Mouse (Mus musculus) forebrain, embryonic 15.5 days (tissue): ENCODE data around the gene Dazl. TPM values are rescaled to one million over a fixed set of nuclear protein-coding genes. Genes with fewer than 3 reads are reported as not detected.
"Not testable (repeated sequence)": the region's sequence is repeated elsewhere in the genome, so short reads cannot be mapped to it uniquely, and the experiment has no call there.

ENCODE experiments used
- ATAC-seq: fragments of 200-750 bp; cut with Nextera tagmentation; replicated peaks from 2 replicates; pipeline ENCODE4 v1.8.0; 2017; ENCODE audit warnings: mild to moderate bottlenecking, moderate TSS enrichment, moderate library complexity
- H3K27ac ChIP-seq: fragments of 300-500 bp; sonication (generic); replicated peaks from 2 replicates; pipeline ENCODE4 v1.5.1; 2015; ENCODE audit warnings: mild to moderate bottlenecking, inconsistent platforms
- H3K27me3 ChIP-seq: fragments of 300-500 bp; sonication (generic); 2 replicates; pipeline ENCODE4 v1.6.1; 2015; ENCODE audit warnings: inconsistent platforms
- H3K36me3 ChIP-seq: fragments of 300-500 bp; sonication (generic); 2 replicates; pipeline ENCODE4 v1.6.1; 2015; ENCODE audit warnings: mild to moderate bottlenecking, inconsistent platforms
- H3K4me1 ChIP-seq: fragments of 300-500 bp; sonication (generic); 2 replicates; pipeline ENCODE4 v1.6.1; 2015; ENCODE audit warnings: inconsistent platforms
- H3K4me2 ChIP-seq: fragments of 300-500 bp; sonication (generic); replicated peaks from 2 replicates; pipeline ENCODE4 v1.6.1; 2015; ENCODE audit warnings: mild to moderate bottlenecking, inconsistent platforms
- H3K4me3 ChIP-seq: fragments of 300-500 bp; sonication (generic); 2 replicates; pipeline ENCODE4 v1.5.1; 2015; ENCODE audit warnings: mild to moderate bottlenecking, inconsistent platforms
- H3K9ac ChIP-seq: fragments of 300-500 bp; sonication (generic); replicated peaks from 2 replicates; pipeline ENCODE4 v1.6.1; 2015; ENCODE audit warnings: mild to moderate bottlenecking, inconsistent platforms
- H3K9me3 ChIP-seq: fragments of 300-500 bp; sonication (generic); 2 replicates; pipeline ENCODE4 v1.6.1; 2016; ENCODE audit warnings: inconsistent platforms
- WGBS: fragments of 180-500 bp; shearing (Covaris S2); methylation state at CpG from one replicate; pipeline ENCODE4 v1.1.7; 2015; ENCODE audit warnings: mixed read lengths; 5-methylcytosine and 5-hydroxymethylcytosine counted together
- polyA plus RNA-seq: library from polyadenylated mRNA; unstranded; fragments of >200 nt; fragmentation: Nextera tagmentation; extraction: Ambion mirVana; gene quantifications from 2 replicates; pipeline ENCODE4 v1.2.1, GENCODE M21; 2015

Gene Dazl
- polyA plus RNA-seq, 1 experiment from 2014 or later: 0.84 TPM

DNA sequence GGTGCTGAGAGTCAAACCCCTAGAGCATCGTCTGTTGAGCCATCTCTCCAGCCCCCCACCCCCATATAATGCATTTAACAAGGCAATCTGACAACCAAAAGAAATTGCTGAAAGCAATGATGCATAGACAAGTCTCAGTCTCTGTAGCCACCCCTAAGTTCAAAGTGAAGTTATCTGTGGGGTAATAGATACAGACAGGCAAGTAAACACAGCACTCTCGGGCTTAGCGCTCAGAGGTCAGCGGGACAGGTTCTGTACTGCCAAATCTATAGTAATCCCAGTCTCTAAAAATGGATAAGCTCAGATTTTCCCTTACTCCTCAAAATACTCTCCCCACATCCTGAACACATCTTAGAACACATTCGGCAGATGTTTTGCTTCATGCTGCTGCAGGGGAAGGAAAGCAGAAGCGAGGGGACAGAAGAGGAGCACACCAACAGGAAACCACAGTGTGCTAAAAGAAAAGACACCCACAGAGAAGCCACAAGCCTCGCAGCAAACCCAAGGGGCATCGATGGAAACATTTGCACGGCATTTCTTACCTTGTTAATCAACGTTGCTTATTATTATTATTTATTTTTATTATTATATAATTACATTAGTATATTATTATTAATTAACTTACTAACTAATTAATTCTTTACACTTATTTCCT, 16.8 kb upstream of the Dazl start:
- no peak for ATAC-seq

DNA sequence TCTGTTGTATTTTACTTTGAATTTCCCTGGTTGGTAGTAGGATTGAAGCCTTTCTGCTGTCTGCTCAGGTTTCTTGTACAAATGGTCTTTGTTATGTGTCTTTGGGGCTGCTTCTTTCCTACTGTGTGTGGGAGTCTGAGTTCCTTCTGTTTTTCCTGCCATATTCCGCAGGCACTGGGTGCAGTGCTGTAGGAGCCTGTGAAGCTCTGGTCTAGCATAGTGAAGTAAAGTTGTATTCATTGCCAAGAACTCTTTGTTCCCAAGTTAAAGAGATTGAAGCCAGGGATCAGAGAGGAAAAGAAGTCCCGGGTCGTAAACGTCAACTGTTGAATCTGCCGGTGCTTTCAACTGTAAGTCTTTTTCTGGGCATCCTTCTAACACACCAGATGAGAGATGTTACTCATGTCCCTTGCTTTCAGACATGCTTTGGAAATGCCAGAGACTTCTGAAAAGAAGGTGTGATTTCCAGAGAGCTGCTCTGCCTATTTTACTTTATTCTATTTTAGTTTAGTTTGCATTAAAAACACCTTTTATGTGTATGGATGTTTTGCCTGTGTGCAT, 16.2 kb upstream of the Dazl start:
- H3K9ac ChIP-seq: no peak overlapping the region
- no peak for ATAC-seq
- 63% methylated on average over 5 of the region's 5 CpGs for WGBS

More for the DNA sequence above, 16.8 kb upstream of the Dazl start:
- no peaks in the 10 kb centered on the region for H3K27me3 ChIP-seq
- H3K9ac ChIP-seq: no peak overlapping the region
- H3K4me1 ChIP-seq: no peaks in the 10 kb centered on the region
- no peaks in the 10 kb centered on the region for H3K9me3 ChIP-seq
- no peak overlapping the region for H3K4me3 ChIP-seq
- no peak overlapping the region for H3K4me2 ChIP-seq
- no peaks in the 10 kb centered on the region for H3K36me3 ChIP-seq
- WGBS: 79% methylated on average over 10 of the region's 10 CpGs
- no peak overlapping the region for H3K27ac ChIP-seq

DNA sequence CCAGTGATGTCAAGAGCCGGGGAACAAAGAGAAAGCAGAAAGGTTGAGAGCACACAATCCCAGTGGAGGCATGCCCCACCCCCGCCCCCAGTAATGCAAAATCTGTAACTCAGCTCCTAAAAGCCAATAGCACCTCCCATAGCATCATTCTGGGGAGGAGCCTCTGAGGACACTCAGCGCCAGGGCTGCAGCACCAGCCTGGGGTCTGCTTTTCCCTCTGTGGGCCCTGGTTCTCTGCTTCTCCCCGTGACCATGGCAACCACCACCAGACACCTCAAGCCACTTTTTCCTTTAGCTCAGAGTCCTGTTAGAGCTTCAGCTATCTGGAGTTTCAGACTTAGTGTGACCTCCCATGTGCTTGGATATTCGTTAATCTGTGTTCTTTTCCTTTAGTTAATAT, 15.4 kb upstream of the Dazl start:
- H3K27ac ChIP-seq: no peak overlapping the region
- no peak for ATAC-seq
- H3K9ac ChIP-seq: no peak overlapping the region
- WGBS: 74% methylated on average over 5 of the region's 5 CpGs
- H3K4me1 ChIP-seq: no peaks in the 10 kb centered on the region
- no peaks in the 10 kb centered on the region for H3K27me3 ChIP-seq
- H3K4me2 ChIP-seq: no peak overlapping the region
- no peaks in the 10 kb centered on the region for H3K9me3 ChIP-seq
- H3K4me3 ChIP-seq: no peak overlapping the region
- H3K36me3 ChIP-seq: no peaks in the 10 kb centered on the region

More for the DNA sequence above, 16.2 kb upstream of the Dazl start:
- Histone ChIP-seq H3K36me3 (no peaks in the 10 kb centered on the region), H3K9me3 (no peaks in the 10 kb centered on the region), H3K27ac (no peak overlapping the region), H3K4me2 (no peak overlapping the region), H3K4me1 (no peaks in the 10 kb centered on the region), H3K27me3 (no peaks in the 10 kb centered on the region), H3K4me3 (no peak overlapping the region)

DNA sequence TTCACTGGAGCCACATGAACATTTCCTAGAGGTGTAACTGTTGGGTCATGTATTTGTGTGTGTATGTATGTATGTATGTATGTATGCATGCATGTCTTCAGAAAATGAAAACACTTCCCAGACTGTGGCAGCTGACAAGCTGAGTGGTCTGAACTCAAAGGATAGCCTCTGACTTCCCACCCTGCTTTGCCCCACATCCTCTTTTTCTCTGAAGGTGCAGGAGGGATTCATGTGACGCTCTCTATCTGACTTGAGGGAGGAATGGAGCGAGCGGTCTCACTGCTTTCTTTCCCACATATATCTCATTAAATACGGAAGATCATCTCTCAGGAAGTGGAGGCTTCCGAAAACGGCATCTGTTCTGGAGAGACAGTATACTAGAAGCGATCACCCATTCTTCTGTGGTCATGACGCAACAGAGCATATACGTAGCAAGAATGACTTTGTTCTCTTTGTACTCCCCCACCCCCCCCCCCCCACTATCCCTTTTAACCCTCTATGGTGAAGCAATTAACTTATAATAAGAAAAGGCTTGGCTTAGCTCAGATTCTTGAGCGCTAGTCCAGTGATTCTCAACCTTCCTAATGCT, 14.7 kb upstream of the Dazl start:
- H3K4me2 ChIP-seq: no peak overlapping the region
- H3K36me3 ChIP-seq: no peaks in the 10 kb centered on the region
- no peak overlapping the region for H3K27ac ChIP-seq
- H3K9ac ChIP-seq: no peak overlapping the region
- H3K4me3 ChIP-seq: no peak overlapping the region
- WGBS: 92% methylated on average over 10 of the region's 10 CpGs
- no peaks in the 10 kb centered on the region for H3K4me1 ChIP-seq
- no peak for ATAC-seq
- H3K9me3 ChIP-seq: no peaks in the 10 kb centered on the region
- no peaks in the 10 kb centered on the region for H3K27me3 ChIP-seq

DNA sequence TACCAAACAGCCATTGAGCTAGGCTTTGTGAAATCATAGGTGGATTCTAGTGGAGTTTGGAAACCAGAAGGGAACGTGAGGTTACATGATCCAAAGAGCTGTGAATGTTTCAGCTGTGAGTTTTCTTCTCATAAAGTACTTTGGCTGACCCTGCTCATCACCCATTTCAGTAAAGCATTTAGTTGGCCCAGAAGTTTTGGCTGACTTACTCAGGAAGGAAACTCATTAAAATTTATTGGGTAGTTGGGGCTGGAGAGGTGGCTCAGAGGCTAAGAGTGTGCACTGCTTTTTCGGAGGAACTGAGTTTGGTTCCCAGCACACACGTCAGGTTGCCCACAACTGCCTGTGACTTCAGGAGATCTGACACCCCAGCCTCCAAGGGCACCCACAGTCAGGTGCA, 9.4 kb upstream of the Dazl start:
- WGBS: 94% methylated on average over 3 of the region's 3 CpGs
- ATAC-seq: no peak
- Histone ChIP-seq H3K4me1 (no peaks in the 10 kb centered on the region), H3K4me2 (no peak overlapping the region), H3K9me3 (no peaks in the 10 kb centered on the region), H3K9ac (no peak overlapping the region), H3K27ac (no peak overlapping the region), H3K4me3 (no peak overlapping the region), H3K27me3 (no peaks in the 10 kb centered on the region), H3K36me3 (no peaks in the 10 kb centered on the region)

DNA sequence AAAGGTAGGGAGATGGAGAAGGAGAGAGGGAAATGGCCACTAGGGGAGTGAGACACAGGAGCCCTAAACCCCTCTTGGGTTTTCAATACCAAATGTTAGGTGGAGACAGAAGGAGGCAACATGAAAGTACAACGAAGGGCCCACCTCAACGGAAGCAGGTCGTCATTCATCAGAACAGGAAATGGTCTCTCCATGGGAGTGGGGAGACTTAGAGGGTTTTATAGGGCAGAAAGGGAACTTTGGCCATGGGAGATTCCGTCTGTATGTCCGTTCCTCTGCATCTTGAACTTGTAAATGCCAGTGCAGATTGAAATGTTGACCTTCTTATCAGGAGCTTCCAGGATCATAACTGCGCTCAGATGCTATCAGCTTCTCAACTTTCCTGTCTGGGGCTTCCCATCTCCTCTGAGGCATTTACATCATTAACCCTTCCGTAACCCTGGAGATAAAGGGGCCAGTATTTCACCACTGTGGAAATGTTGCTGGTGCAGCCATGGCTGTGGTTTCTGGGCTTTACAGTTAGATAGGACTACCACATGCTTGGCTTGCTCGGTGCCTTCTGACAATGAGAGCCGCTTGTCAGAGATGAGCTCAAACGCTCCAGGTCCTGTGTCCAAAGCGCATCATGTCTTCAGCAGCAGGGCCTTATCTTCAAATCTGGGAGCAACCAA, 6.9 kb upstream of the Dazl start:
- WGBS: 96% methylated on average over 11 of the region's 11 CpGs
- ATAC-seq: no peak
- H3K4me1 ChIP-seq: no peaks in the 10 kb centered on the region
- no peaks in the 10 kb centered on the region for H3K27me3 ChIP-seq
- H3K27ac ChIP-seq: no peak overlapping the region
- no peak overlapping the region for H3K4me2 ChIP-seq
- H3K4me3 ChIP-seq: no peak overlapping the region
- no peaks in the 10 kb centered on the region for H3K9me3 ChIP-seq
- no peak overlapping the region for H3K9ac ChIP-seq
- H3K36me3 ChIP-seq: no peaks in the 10 kb centered on the region

DNA sequence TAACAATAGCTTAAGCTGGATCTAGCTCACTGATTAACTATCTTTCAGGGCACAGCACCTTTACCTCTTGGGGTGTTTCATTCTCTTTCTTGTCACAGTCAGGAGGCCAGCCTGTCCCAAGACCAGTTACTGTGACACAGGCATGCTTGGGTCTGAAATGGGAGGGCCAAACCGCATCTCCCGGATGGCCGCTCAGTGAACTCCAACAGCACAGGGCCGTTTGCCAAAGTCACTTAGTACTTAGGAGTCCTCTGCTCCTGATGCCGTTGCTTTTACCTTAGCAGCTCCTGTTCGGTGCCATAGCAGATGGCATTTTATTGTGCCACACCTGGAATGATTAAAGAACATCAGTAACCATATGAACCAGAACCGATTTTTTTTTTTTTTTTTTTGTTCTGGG, 5.4 kb upstream of the Dazl start:
- WGBS: 82% methylated on average over 7 of the region's 7 CpGs
- Histone ChIP-seq H3K27me3 (no peaks in the 10 kb centered on the region), H3K27ac (no peak overlapping the region), H3K9ac (no peak overlapping the region), H3K4me3 (no peak overlapping the region), H3K9me3 (no peaks in the 10 kb centered on the region), H3K4me2 (no peak overlapping the region), H3K4me1 (no peaks in the 10 kb centered on the region), H3K36me3 (no peaks in the 10 kb centered on the region)
- ATAC-seq: no peak

DNA sequence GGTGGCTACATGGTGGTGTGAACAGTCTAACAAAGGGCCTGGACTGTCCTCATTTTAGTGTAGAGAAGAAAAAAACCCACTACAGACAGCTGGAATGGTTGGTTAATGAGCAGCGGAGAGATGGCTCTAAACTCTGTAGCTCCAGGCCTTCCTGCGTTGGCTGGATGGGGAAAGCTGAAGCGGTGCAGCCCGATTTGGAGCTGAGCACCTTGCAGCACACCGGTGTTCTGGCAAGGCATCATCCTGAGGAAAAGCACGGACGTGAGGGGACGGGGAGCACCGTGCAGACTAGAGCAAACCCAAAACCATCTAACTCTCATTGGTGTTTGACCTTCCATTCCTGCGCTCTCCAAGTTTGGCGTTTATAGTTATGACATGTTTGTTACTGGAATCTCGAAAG, 1.3 kb upstream of the Dazl start:
- ATAC-seq: no peak
- H3K27me3 ChIP-seq: no peaks in the 10 kb centered on the region
- WGBS: 85% methylated on average over 12 of the region's 12 CpGs
- H3K27ac ChIP-seq: no peak overlapping the region
- H3K9ac ChIP-seq: no peak overlapping the region
- H3K4me1 ChIP-seq: peaks cover 3% of the 10 kb centered on the region
- 0 out of 2 replicates have a peak, but pooled peaks cover 3% of the 10 kb centered on the region for H3K9me3 ChIP-seq
- no peak overlapping the region for H3K4me3 ChIP-seq
- H3K4me2 ChIP-seq: no peak overlapping the region
- no peaks in the 10 kb centered on the region for H3K36me3 ChIP-seq

DNA sequence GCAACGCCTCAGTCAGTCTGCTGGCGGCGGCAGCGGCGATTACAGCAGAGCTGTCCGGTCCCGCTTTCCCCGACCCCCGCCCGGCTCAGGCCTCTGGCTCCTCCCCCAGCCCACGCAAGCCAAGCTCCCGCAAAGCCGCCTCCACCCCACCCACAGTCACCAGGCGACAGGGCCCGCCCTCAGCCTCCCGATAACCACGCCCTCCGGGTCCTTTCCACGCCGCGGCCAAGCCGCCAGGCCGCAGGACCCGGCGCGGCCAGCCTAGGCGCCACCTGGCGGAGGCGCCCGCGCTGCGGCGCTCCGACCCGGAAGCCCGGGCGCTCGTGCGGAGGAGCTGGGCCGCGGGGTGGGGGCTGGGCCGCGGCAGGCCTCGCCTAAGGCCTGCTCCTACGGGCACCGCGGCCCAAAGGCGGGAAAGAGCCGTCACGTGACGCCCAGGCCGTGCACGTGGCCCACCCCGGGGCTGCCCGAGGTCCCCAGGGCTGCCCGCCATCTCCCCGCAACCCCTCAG, 720 bp downstream of the Dazl start:
- H3K27me3 ChIP-seq: no peaks in the 10 kb centered on the region
- WGBS: 5% methylated on average over 57 of the region's 57 CpGs

DNA sequence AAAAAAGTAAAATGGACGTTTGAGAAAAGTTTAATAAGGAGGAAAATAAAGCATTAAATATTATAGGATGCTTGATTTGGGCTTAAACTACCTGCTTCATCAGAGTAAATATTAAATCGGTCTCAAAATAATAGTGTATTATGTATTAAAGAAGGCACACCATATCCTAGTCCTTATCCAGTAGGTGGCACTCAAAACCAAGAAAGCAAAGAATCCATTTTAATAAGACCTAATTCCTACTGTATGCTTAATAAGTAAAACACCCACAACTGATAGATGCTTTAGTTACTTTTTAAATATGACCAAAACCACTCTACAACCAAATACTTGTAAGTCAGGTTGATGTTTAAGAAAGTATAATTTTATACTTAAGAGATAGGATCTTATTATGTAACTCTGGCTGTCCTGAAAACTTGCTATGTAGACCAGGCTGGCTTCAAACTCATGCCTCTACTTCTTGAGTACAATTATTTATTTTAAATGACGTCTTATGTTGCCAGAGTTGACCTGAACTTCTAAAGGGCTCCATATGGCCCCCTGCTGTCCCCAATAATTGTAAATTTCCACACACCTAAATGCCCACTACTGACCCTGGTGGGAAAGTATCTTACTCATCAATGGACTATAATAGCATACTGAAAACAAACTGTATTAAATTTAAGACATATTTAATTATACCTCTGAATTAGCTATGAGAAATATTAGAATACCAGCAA, 1.8 kb downstream of the Dazl start:
- no peak overlapping the region for H3K4me2 ChIP-seq

More for the DNA sequence above, 720 bp downstream of the Dazl start:
- peak overlapping the region; percentile 54 for H3K4me2 ChIP-seq
- 0 out of 2 replicates have a peak, but pooled peaks cover 3% of the 10 kb centered on the region for H3K9me3 ChIP-seq
- H3K36me3 ChIP-seq: no peaks in the 10 kb centered on the region
- H3K4me1 ChIP-seq: peaks cover 3% of the 10 kb centered on the region
- peak overlapping the region; percentile 52 for H3K4me3 ChIP-seq
- ATAC-seq: peak; percentile 95
- H3K9ac ChIP-seq: peak overlapping the region; percentile 52
- peak overlapping the region; percentile 71 for H3K27ac ChIP-seq

DNA sequence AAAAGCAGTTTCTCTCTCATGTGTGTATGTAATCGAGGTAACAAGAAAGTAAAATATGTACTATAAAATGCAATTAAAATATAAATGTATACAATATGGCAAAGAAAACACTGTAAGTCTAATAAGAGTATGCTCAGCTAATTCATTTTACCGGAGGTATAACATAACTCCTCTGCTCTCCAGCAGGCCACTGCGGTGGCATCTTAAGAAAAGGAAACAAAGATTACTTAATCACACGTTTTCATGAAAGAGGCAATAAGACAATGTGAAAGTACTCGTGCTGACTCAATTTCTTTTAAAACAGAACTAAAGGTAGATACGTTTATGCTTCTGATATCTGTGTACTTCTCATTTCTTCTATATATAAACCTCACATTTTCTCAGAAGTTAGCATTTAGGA, 8.6 kb downstream of the Dazl start:
- Histone ChIP-seq H3K9ac (no peak overlapping the region), H3K27ac (no peak overlapping the region), H3K4me1 (no peaks in the 10 kb centered on the region), H3K4me2 (no peak overlapping the region), H3K27me3 (no peaks in the 10 kb centered on the region), H3K36me3 (no peaks in the 10 kb centered on the region), H3K4me3 (no peak overlapping the region), H3K9me3 (no peaks in the 10 kb centered on the region)
- 64% methylated on average over 6 of the region's 6 CpGs for WGBS
- no peak for ATAC-seq

More for the DNA sequence above, 1.8 kb downstream of the Dazl start:
- Histone ChIP-seq H3K36me3 (no peaks in the 10 kb centered on the region), H3K27me3 (no peaks in the 10 kb centered on the region), H3K9me3 (0 out of 2 replicates have a peak, but pooled peaks cover 3% of the 10 kb centered on the region), H3K4me1 (peaks cover 3% of the 10 kb centered on the region), H3K27ac (no peak overlapping the region), H3K4me3 (no peak overlapping the region), H3K9ac (no peak overlapping the region)
- 15% methylated on average over 3 of the region's 3 CpGs for WGBS
- ATAC-seq: no peak; the same call in 1 of the 2 replicates

DNA sequence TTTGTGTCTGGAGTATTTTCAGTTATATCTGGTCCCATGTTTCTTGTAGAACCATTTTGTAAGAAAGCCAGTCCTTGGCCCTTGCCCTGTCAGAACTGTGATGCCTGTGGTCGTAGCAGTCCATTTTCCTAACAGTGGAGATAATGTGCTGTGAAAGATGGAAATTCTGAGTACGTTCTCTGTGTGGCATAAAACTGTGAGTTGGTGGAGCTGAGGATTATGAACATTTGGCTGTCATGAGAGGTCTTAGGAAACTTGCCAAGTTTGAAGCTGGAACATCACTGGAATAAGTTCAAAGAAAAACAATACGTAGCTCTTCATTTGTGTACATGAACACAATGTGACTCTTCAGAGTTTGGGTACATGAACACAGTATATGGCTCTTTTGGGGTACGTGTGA, 31.8 kb downstream of the Dazl start:
- H3K27me3 ChIP-seq, H3K4me2 ChIP-seq, H3K27ac ChIP-seq, H3K36me3 ChIP-seq, H3K4me1 ChIP-seq, H3K4me3 ChIP-seq, H3K9me3 ChIP-seq, H3K9ac ChIP-seq, ATAC-seq: not testable (repeated sequence)
- 74% methylated on average over 4 of the region's 4 CpGs for WGBS
